Mouse (Mus musculus): ENCODE data around the gene Rtn4rl1. TPM values are rescaled to one million over a fixed set of nuclear protein-coding genes. Genes with fewer than 3 reads are reported as not detected.
A peak's percentile ranks its signal among the peaks of the same experiment; 100 is the strongest.

The Rtn4rl1 gene
- polyA plus RNA-seq, 1 experiment: 11.8 TPM

GRCm38 (mm10) chr11:75190905-75191441 is 2.6 kb upstream of the Rtn4rl1 start, which contains the start of gene Dph1:
Dph1 (minus strand) TSS chr11:75191241.
- 69% methylated on average over 5 of the region's 5 CpGs for WGBS
- peak within 1 kb of the TSS; percentile 20 for H3K27ac ChIP-seq (ENCODE audit: insufficient read depth, low read depth, low read length)
- no peaks in the 10 kb centered on the region for H3K27me3 ChIP-seq (ENCODE audit: control insufficient read depth, insufficient read depth, low read length)
- peak within 1 kb of the TSS; percentile 82 for H3K4me3 ChIP-seq (ENCODE audit: low read depth, low read length)
- H3K36me3 ChIP-seq (ENCODE audit: control insufficient read depth, insufficient read depth, low read length): no peaks in the 10 kb centered on the region
- peaks cover 15% of the 10 kb centered on the region for H3K4me1 ChIP-seq (ENCODE audit: control insufficient read depth, insufficient read depth, insufficient read length, low read length)
- TF ChIP-seq POLR2A (IDR thresholded peaks at IDR 0.05; ENCODE audit: low read depth, low read length): no peak
- no peak for TF ChIP-seq CTCF (IDR thresholded peaks at IDR 0.05; ENCODE audit: extremely low read depth, insufficient read length, insufficient replicate concordance, low read depth, low read length)

- Histone ChIP-seq H3K4me1 (ENCODE audit: control insufficient read depth, insufficient read depth, insufficient read length, low read length) (peaks cover 18% of the 10 kb centered on the region), H3K36me3 (ENCODE audit: control insufficient read depth, insufficient read depth, low read length) (no peaks in the 10 kb centered on the region), H3K27ac (ENCODE audit: insufficient read depth, low read depth, low read length) (no peak overlapping the region), H3K27me3 (ENCODE audit: control insufficient read depth, insufficient read depth, low read length) (no peaks in the 10 kb centered on the region), H3K4me3 (ENCODE audit: low read depth, low read length) (no peak overlapping the region)
- no peak for TF ChIP-seq POLR2A (IDR thresholded peaks at IDR 0.05; ENCODE audit: low read depth, low read length)
- TF ChIP-seq CTCF (IDR thresholded peaks at IDR 0.05; ENCODE audit: extremely low read depth, insufficient read length, insufficient replicate concordance, low read depth, low read length): no peak
- WGBS: 82% methylated on average over 6 of the region's 6 CpGs
Observed at GRCm38 (mm10) chr11:75191841-75192240, 1.7 kb upstream of the Rtn4rl1 start.

DNA sequence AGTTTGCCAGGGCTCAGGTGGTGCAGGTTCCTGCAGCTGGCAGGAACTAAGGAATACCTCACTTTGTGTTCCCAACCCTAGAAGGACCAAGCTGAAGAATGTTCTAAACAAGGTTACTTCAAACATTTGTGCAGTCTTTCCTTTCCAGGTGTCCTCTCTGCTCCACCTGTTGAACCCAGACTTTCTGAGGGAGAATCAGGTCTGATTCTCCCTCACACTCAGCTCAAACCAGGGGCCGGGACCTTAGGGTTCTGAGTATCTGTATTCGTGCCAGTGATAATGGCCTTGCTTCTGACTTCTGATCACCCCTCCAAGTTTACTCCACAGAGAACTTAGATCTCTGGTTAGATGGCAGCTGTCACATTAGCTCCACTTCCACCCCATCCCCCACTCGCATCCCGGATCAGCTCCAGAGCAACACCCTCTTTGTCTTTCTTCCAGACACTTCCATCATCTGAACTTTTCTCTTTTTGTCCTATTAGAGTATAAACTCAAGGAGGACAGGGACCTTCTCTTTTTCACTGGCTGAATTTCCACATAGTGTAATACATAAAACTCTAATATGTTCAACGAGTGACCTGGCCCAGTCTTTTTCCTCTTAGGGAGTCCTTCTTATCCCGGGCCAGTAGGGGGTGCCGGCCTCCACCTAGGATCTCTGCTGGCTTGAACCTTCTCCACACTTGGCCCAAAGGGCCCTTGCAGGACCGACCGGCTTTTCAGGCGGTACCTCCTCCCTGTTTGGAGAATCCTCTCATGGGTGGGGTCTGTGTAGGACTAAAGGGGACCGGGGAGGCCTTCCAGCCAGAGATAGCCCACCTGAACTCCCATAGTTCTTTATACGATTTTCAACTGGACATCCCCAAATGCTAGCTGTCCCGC is 1.0 kb upstream of the Rtn4rl1 start:
- 26% methylated on average over 13 of the region's 13 CpGs for WGBS
- no peak for TF ChIP-seq POLR2A (IDR thresholded peaks at IDR 0.05; ENCODE audit: low read depth, low read length)
- peak; percentile 86 for TF ChIP-seq CTCF (IDR thresholded peaks at IDR 0.05; ENCODE audit: extremely low read depth, insufficient read length, insufficient replicate concordance, low read depth, low read length)
- no peaks in the 10 kb centered on the region for H3K36me3 ChIP-seq (ENCODE audit: control insufficient read depth, insufficient read depth, low read length)
- H3K27ac ChIP-seq (ENCODE audit: insufficient read depth, low read depth, low read length): no peak overlapping the region
- H3K4me3 ChIP-seq (ENCODE audit: low read depth, low read length): peak overlapping the region; percentile 94
- H3K27me3 ChIP-seq (ENCODE audit: control insufficient read depth, insufficient read depth, low read length): no peaks in the 10 kb centered on the region
- H3K4me1 ChIP-seq (ENCODE audit: control insufficient read depth, insufficient read depth, insufficient read length, low read length): peaks cover 18% of the 10 kb centered on the region

DNA sequence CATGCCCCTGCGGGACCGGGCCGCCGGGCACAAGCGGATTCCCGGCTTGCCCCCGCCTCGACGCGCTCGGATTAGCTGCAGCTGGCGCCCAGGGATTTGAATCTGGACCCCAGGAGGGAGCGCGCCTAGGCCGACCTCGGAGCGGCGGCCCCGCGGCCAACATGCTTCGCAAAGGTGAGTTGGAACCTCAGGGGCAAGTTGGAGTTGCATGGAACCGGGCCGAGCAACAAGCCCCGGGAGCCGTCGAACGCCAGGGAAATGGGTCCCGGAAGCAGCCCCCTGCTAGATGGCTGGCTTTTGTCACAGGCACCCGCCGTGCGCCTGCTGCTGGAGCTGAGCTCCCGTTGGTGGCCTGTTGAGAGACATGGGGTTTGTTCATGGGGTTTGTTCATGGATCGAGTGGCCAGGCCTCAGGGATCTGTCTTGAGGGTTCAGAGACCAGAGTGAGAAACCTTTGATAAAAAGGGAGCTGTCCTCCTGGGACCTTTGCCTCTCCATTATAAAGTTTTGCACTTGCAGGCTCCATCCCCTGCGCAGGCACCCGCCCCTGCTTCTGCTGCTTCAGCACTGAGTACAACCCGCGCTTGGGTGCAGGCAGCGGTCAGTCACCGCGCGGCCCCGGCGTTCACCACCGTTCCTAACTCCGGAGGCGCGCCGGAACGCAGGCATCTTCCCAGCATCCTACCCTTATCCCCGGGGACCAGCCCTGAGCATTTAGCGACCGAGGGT is 702 bp downstream of the Rtn4rl1 start:
- Histone ChIP-seq H3K27me3 (ENCODE audit: control insufficient read depth, insufficient read depth, low read length) (no peaks in the 10 kb centered on the region), H3K4me3 (ENCODE audit: low read depth, low read length) (peak overlapping the region; percentile 94), H3K27ac (ENCODE audit: insufficient read depth, low read depth, low read length) (no peak overlapping the region; the same call in 1 of the 2 replicates), H3K4me1 (ENCODE audit: control insufficient read depth, insufficient read depth, insufficient read length, low read length) (peaks cover 20% of the 10 kb centered on the region), H3K36me3 (ENCODE audit: control insufficient read depth, insufficient read depth, low read length) (no peaks in the 10 kb centered on the region)
- WGBS: 1% methylated on average over 52 of the region's 52 CpGs
- TF ChIP-seq POLR2A (IDR thresholded peaks at IDR 0.05; ENCODE audit: low read depth, low read length): peak; percentile 42; the same call in 1 of the 2 replicates
- no peak for TF ChIP-seq CTCF (IDR thresholded peaks at IDR 0.05; ENCODE audit: extremely low read depth, insufficient read length, insufficient replicate concordance, low read depth, low read length)

DNA sequence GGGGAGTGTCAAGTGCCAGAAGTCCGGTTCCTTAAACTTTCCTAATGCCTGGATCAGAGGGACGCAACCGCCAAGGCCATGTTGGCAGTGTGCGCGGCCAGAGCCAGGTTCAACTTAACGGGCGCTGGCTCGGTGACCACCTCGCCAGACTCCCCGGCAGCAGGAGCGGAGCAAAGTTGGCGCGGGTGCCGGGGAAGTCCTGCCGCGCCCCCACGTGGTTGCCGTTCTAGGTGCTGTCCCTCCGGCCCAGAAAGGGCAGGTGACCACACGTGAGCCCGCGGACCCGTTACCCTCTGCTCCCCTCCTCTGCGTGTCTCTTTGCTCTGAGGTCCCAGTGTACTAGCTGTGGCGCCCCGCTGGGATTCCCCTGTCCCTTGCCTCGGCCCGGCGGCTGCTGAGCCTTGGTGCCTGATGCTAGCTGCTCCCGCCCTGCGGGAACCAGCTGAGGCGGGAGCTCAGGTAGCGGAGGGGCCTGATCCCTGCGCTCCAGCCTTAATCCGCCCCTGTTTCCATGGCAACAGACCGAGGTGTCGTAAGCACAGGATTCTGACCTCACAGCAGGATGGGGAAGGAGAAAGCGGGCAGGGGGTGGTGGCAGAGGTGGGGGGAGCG is 1.4 kb downstream of the Rtn4rl1 start:
- Histone ChIP-seq H3K27ac (ENCODE audit: insufficient read depth, low read depth, low read length) (no peak overlapping the region), H3K36me3 (ENCODE audit: control insufficient read depth, insufficient read depth, low read length) (no peaks in the 10 kb centered on the region), H3K4me1 (ENCODE audit: control insufficient read depth, insufficient read depth, insufficient read length, low read length) (peaks cover 20% of the 10 kb centered on the region), H3K27me3 (ENCODE audit: control insufficient read depth, insufficient read depth, low read length) (no peaks in the 10 kb centered on the region), H3K4me3 (ENCODE audit: low read depth, low read length) (peak overlapping the region; percentile 94)
- 2% methylated on average over 39 of the region's 39 CpGs for WGBS
- TF ChIP-seq CTCF (IDR thresholded peaks at IDR 0.05; ENCODE audit: extremely low read depth, insufficient read length, insufficient replicate concordance, low read depth, low read length): no peak
- no peak for TF ChIP-seq POLR2A (IDR thresholded peaks at IDR 0.05; ENCODE audit: low read depth, low read length)

- WGBS: 48% methylated on average over 6 of the region's 6 CpGs
- TF ChIP-seq CTCF (IDR thresholded peaks at IDR 0.05; ENCODE audit: extremely low read depth, insufficient read length, insufficient replicate concordance, low read depth, low read length) (no peak), POLR2A (IDR thresholded peaks at IDR 0.05; ENCODE audit: low read depth, low read length) (no peak)
- Histone ChIP-seq H3K27ac (ENCODE audit: insufficient read depth, low read depth, low read length) (no peak overlapping the region), H3K4me1 (ENCODE audit: control insufficient read depth, insufficient read depth, insufficient read length, low read length) (peaks cover 20% of the 10 kb centered on the region), H3K36me3 (ENCODE audit: control insufficient read depth, insufficient read depth, low read length) (no peaks in the 10 kb centered on the region), H3K27me3 (ENCODE audit: control insufficient read depth, insufficient read depth, low read length) (no peaks in the 10 kb centered on the region), H3K4me3 (ENCODE audit: low read depth, low read length) (no peak overlapping the region)
Observed at GRCm38 (mm10) chr11:75196131-75196530, 2.5 kb downstream of the Rtn4rl1 start.

Measured in small intestine, adult 2 months (tissue).